Mouse (Mus musculus) thymus, adult 2 months (tissue): ENCODE results near the gene Prpf6.

ENCODE experiments used
- CTCF ChIP-seq: fragments of 200-500 bp; IDR thresholded peaks from 2 replicates; pipeline ENCODE4 v1.5.1; 2012; ENCODE audit warnings: mild to moderate bottlenecking, control low read depth, low read length, moderate library complexity, borderline replicate concordance; ENCODE audit not compliant: control insufficient read depth, poor library complexity, insufficient read depth; ENCODE audit errors: extremely low read depth
- POLR2A ChIP-seq: fragments of 200-500 bp; IDR thresholded peaks from 2 replicates; pipeline ENCODE4 v1.6.1; 2012; ENCODE audit warnings: mild to moderate bottlenecking, low read length, control low read depth, moderate library complexity; ENCODE audit not compliant: control insufficient read depth, poor library complexity, insufficient read depth; ENCODE audit errors: extremely low read depth

- TF ChIP-seq CTCF (no peak), POLR2A (no peak)
Measured at GRCm38 (mm10) chr2:181685686-181686085, 94.0 kb downstream of the Prpf6 start.
